Mouse (Mus musculus) CD4-positive helper T cell, adult 2 months (primary cell): ENCODE results near the gene Plscr2.

Experiments
- DNase-seq: peaks from one replicate; pipeline ENCODE4 v3.0.0-alpha.2; 2012; ENCODE audit warnings: low read depth, missing footprints, low spot score

The Plscr2 gene

DNA sequence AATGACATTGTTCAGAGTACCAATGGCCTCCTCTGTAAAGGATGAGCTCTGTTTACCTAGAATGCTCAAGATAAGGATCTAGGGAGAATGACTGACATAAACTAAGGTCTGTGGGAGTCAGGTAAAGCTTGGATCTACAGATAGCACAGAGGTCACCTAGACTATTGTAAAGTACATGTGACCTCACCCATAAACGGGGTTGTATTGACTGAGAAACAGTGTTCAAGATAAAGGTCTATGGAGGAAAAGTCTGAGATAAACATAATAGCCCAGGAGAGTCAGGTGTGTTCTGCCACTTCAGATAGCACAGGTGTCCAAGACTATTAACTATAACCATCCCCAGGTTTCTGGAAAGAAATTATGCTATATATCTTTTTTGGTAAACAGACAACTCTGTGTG lies 63.6 kb downstream of the Plscr2 start:
- no peak for DNase-seq
